Mouse (Mus musculus) lung, adult 2 months (tissue): Measurements from ENCODE around the gene Aup1.

Experiments
- CTCF ChIP-seq: fragments of 200-500 bp; IDR thresholded peaks from 2 replicates; pipeline ENCODE4 v1.5.1; 2011; ENCODE audit warnings: mild to moderate bottlenecking, low read length, control low read depth; ENCODE audit not compliant: insufficient read depth
- POLR2A ChIP-seq: fragments of 200-500 bp; IDR thresholded peaks from 2 replicates; pipeline ENCODE4 v1.6.1; 2011; ENCODE audit warnings: low read depth, mild to moderate bottlenecking, control low read depth, low read length, borderline replicate concordance; ENCODE audit errors: extremely low read depth

DNA sequence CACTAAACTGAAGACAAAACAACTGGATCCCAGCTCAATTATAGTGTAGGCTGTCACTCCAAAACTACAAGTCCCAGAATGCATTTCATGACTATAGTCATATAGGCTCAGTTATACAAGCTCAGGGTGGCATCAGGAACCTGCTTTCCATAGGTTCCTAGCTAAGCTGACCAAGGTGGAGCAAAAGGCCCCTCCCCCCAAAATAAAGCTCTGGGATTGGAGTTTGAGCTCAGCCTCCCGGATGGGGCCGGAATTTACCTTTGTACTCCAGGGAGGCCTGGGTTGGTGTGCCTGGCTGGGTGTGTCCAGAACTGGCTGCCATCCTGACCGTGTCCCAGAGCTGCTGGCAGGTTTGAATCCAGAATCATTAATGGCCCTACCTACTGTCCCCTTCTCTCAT lies 3.5 kb downstream of the Aup1 start, which contains the start of gene Dqx1:
- TF ChIP-seq CTCF = no peak
- peak; percentile 14; the same call in 1 of the 2 replicates for TF ChIP-seq POLR2A
